Mouse (Mus musculus): ENCODE measurements around the gene Eefsec. TPM values are rescaled to one million over a fixed set of nuclear protein-coding genes. Genes with fewer than 3 reads are reported as not detected.

The Eefsec gene
- total RNA-seq, 2 experiments from 2014 or later = 21.2 to 24.1 TPM

- no peak for DNase-seq (ENCODE audit: low spot score in 2 of 2)
Observed at GRCm38 (mm10) chr6:88431202-88431601, 15.1 kb downstream of the Eefsec start.

- DNase-seq (ENCODE audit: low spot score in 2 of 2) = no peak
Observed at GRCm38 (mm10) chr6:88416130-88416758, 30.1 kb downstream of the Eefsec start.

- no peak for DNase-seq (ENCODE audit: low spot score in 2 of 2)
Observed at GRCm38 (mm10) chr6:88412604-88413003, 33.7 kb downstream of the Eefsec start.

GRCm38 (mm10) chr6:88409492-88409891 lies 36.8 kb downstream of the Eefsec start:
- DNase-seq (ENCODE audit: low spot score in 2 of 2) = no peak

GRCm38 (mm10) chr6:88400451-88400850 lies 45.9 kb downstream of the Eefsec start:
- DNase-seq (ENCODE audit: low spot score in 2 of 2) = no peak

GRCm38 (mm10) chr6:88397985-88398384 lies 48.4 kb downstream of the Eefsec start:
- no peak for DNase-seq (ENCODE audit: low spot score in 2 of 2)

GRCm38 (mm10) chr6:88388946-88389345 lies 57.4 kb downstream of the Eefsec start:
- DNase-seq (ENCODE audit: low spot score in 2 of 2) = no peak

- DNase-seq (ENCODE audit: low spot score in 2 of 2) = no peak
Observed at GRCm38 (mm10) chr6:88387836-88388724, 58.3 kb downstream of the Eefsec start.

- DNase-seq (ENCODE audit: low spot score in 2 of 2) = no peak
Observed at GRCm38 (mm10) chr6:88384420-88385053, 61.8 kb downstream of the Eefsec start.

GRCm38 (mm10) chr6:88383734-88384133 lies 62.6 kb downstream of the Eefsec start:
- DNase-seq (ENCODE audit: low spot score in 2 of 2) = no peak

- no peak for DNase-seq (ENCODE audit: low spot score in 2 of 2)
Observed at GRCm38 (mm10) chr6:88379756-88380155, 66.6 kb downstream of the Eefsec start.

GRCm38 (mm10) chr6:88378829-88379228 lies 67.5 kb downstream of the Eefsec start:
- DNase-seq (ENCODE audit: low spot score in 2 of 2) = no peak

GRCm38 (mm10) chr6:88374247-88374646 lies 72.1 kb downstream of the Eefsec start:
- no peak for DNase-seq (ENCODE audit: low spot score in 2 of 2)

GRCm38 (mm10) chr6:88369851-88370635 lies 76.3 kb downstream of the Eefsec start:
- DNase-seq (ENCODE audit: low spot score in 2 of 2) = no peak

GRCm38 (mm10) chr6:88363475-88364012 lies 82.8 kb downstream of the Eefsec start:
- DNase-seq (ENCODE audit: low spot score in 2 of 2) = no peak

- DNase-seq (ENCODE audit: low spot score in 2 of 2) = no peak
Observed at GRCm38 (mm10) chr6:88361096-88361495, 85.2 kb downstream of the Eefsec start.

- no peak for DNase-seq (ENCODE audit: low spot score in 2 of 2)
Observed at GRCm38 (mm10) chr6:88358210-88358609, 88.1 kb downstream of the Eefsec start.

- no peak for DNase-seq (ENCODE audit: low spot score in 2 of 2)
Observed at GRCm38 (mm10) chr6:88355866-88356265, 90.5 kb downstream of the Eefsec start.

- DNase-seq (ENCODE audit: low spot score in 2 of 2) = no peak
Observed at GRCm38 (mm10) chr6:88352541-88352940, 93.8 kb downstream of the Eefsec start.

- DNase-seq (ENCODE audit: low spot score in 2 of 2) = no peak
Observed at GRCm38 (mm10) chr6:88346776-88347175, 99.6 kb downstream of the Eefsec start.

GRCm38 (mm10) chr6:88345311-88345710 lies 101.0 kb downstream of the Eefsec start:
- DNase-seq (ENCODE audit: low spot score in 2 of 2) = no peak
